Mouse (Mus musculus): ENCODE data around the gene Sept6. TPM values are rescaled to one million over a fixed set of nuclear protein-coding genes. Genes with fewer than 3 reads are reported as not detected.

The Sept6 gene
- polyA plus RNA-seq, 1 experiment from 2014 or later, result 62.7 TPM

GRCm38 (mm10) chrX:36863766-36864608 lies 127.6 kb downstream of the Sept6 start:
- H3K27ac ChIP-seq (ENCODE audit: low read length), result peak overlapping the region; percentile 56; the same call in 1 of the 2 replicates

More at GRCm38 (mm10) chrX:36863766-36864608, 127.6 kb downstream of the Sept6 start:
- H3K9me3 ChIP-seq (ENCODE audit: control insufficient read depth, low read length), result no peaks in the 10 kb centered on the region
- H3K9ac ChIP-seq (replicated peaks; ENCODE audit: low read depth, low read length), result peak overlapping the region; percentile 32; the same call in 1 of the 2 replicates
- no peaks in the 10 kb centered on the region for H3K36me3 ChIP-seq (ENCODE audit: control insufficient read depth, insufficient read depth)
- H3K27me3 ChIP-seq (replicated peaks; ENCODE audit: control insufficient read depth, insufficient read depth, low read length), result no peaks in the 10 kb centered on the region
- peaks cover 7% of the 10 kb centered on the region for H3K4me1 ChIP-seq (replicated peaks; ENCODE audit: control insufficient read depth, insufficient read depth, low read length)
- peak; percentile 93 for ATAC-seq
- WGBS, result 11% methylated on average over 37 of the region's 44 CpGs
- H3K4me2 ChIP-seq (ENCODE audit: low read length), result peak overlapping the region; percentile 49
- H3K4me3 ChIP-seq (replicated peaks; ENCODE audit: low read length), result peak overlapping the region; percentile 48

Other genes with a start within 250 kb of the Sept6 start
- 0.42 and 0.70 TPM in 2 replicates for gene Slc25a43, start 248.1 kb downstream of the Sept6 start, polyA plus RNA-seq (2015; fragmentation: Nextera tagmentation; extraction: Ambion mirVana)
- 460 and 461 TPM in 2 replicates for gene Slc25a5, start 196.1 kb downstream of the Sept6 start, polyA plus RNA-seq (2015; fragmentation: Nextera tagmentation; extraction: Ambion mirVana)
- 109 and 112 TPM in 2 replicates for gene Ube2a, start 117.9 kb downstream of the Sept6 start, polyA plus RNA-seq (2015; fragmentation: Nextera tagmentation; extraction: Ambion mirVana)
- gene C330007P06Rik, start 117.7 kb downstream of the Sept6 start, polyA plus RNA-seq (2015; fragmentation: Nextera tagmentation; extraction: Ambion mirVana), result 25.2 and 30.8 TPM in 2 replicates
- gene Nkrf, start 88.9 kb downstream of the Sept6 start, polyA plus RNA-seq (2015; fragmentation: Nextera tagmentation; extraction: Ambion mirVana), result 13.9 and 15.3 TPM in 2 replicates
- gene Sowahd, start 57.1 kb upstream of the Sept6 start, polyA plus RNA-seq (2015; fragmentation: Nextera tagmentation; extraction: Ambion mirVana), result not detected in 2 replicates
- gene Rpl39, start 93.6 kb upstream of the Sept6 start, polyA plus RNA-seq (2015; fragmentation: Nextera tagmentation; extraction: Ambion mirVana), result 261 and 301 TPM in 2 replicates
- gene Upf3b, start 118.5 kb upstream of the Sept6 start, polyA plus RNA-seq (2015; fragmentation: Nextera tagmentation; extraction: Ambion mirVana), result 25.1 and 29.7 TPM in 2 replicates
- gene Nkap, start 135.0 kb upstream of the Sept6 start, polyA plus RNA-seq (2015; fragmentation: Nextera tagmentation; extraction: Ambion mirVana), result 17.4 and 21.3 TPM in 2 replicates
- gene Akap14, start 177.0 kb upstream of the Sept6 start, polyA plus RNA-seq (2015; fragmentation: Nextera tagmentation; extraction: Ambion mirVana), result 0.15 TPM in 1 of 2 replicates, not detected in the other
- gene Ndufa1, start 199.4 kb upstream of the Sept6 start, polyA plus RNA-seq (2015; fragmentation: Nextera tagmentation; extraction: Ambion mirVana), result 384 and 446 TPM in 2 replicates
- gene Rnf113a1, start 199.5 kb upstream of the Sept6 start, polyA plus RNA-seq (2015; fragmentation: Nextera tagmentation; extraction: Ambion mirVana), result 15.7 TPM in 2 replicates
- gene Gm9, start 219.2 kb upstream of the Sept6 start, polyA plus RNA-seq (2015; fragmentation: Nextera tagmentation; extraction: Ambion mirVana), result not detected in 2 replicates
- not detected in 2 replicates for gene Rhox1, start 230.5 kb upstream of the Sept6 start, polyA plus RNA-seq (2015; fragmentation: Nextera tagmentation; extraction: Ambion mirVana)

Data from forebrain, embryonic 16.5 days (tissue).